Mouse (Mus musculus) ovary, postnatal 14 days (tissue): ENCODE results near the gene Serpine2.

Experiments used
- DNase-seq: peaks from one replicate; pipeline ENCODE4 v3.0.0; 2022; ENCODE audit warnings: low spot score

Serpine2 gene

GRCm38 (mm10) chr1:79861130-79861942 is at the start of gene Serpine2:
TSS of gene Serpine2 (minus strand) at chr1:79861180.
- DNase-seq, result peak; percentile 10

- no peak for DNase-seq
Measured at GRCm38 (mm10) chr1:79907811-79908210, 46.8 kb upstream of the Serpine2 start.

GRCm38 (mm10) chr1:79905241-79905640 is 44.3 kb upstream of the Serpine2 start:
- DNase-seq, result no peak

- DNase-seq, result no peak
Measured at GRCm38 (mm10) chr1:79902901-79903300, 41.9 kb upstream of the Serpine2 start.

- DNase-seq, result no peak
Measured at GRCm38 (mm10) chr1:79882648-79883047, 21.7 kb upstream of the Serpine2 start.

- DNase-seq, result no peak
Measured at GRCm38 (mm10) chr1:79874741-79875140, 13.8 kb upstream of the Serpine2 start.

GRCm38 (mm10) chr1:79860411-79861039 is 455 bp downstream of the Serpine2 start:
- DNase-seq, result no peak

- no peak for DNase-seq
Measured at GRCm38 (mm10) chr1:79859975-79860374, 1.0 kb downstream of the Serpine2 start.

GRCm38 (mm10) chr1:79859026-79859425 is 2.0 kb downstream of the Serpine2 start:
- DNase-seq, result no peak

GRCm38 (mm10) chr1:79858389-79858994 is 2.5 kb downstream of the Serpine2 start:
- DNase-seq, result no peak

- DNase-seq, result no peak
Measured at GRCm38 (mm10) chr1:79857681-79858388, 3.1 kb downstream of the Serpine2 start.

- no peak for DNase-seq
Measured at GRCm38 (mm10) chr1:79856756-79857155, 4.2 kb downstream of the Serpine2 start.

- no peak for DNase-seq
Measured at GRCm38 (mm10) chr1:79853527-79853926, 7.5 kb downstream of the Serpine2 start.

GRCm38 (mm10) chr1:79850341-79850740 is 10.6 kb downstream of the Serpine2 start:
- DNase-seq, result no peak

- no peak for DNase-seq
Measured at GRCm38 (mm10) chr1:79848663-79849062, 12.3 kb downstream of the Serpine2 start.

- DNase-seq, result no peak
Measured at GRCm38 (mm10) chr1:79846891-79847290, 14.1 kb downstream of the Serpine2 start.

GRCm38 (mm10) chr1:79832719-79833404 is 28.1 kb downstream of the Serpine2 start:
- DNase-seq, result no peak

GRCm38 (mm10) chr1:79823951-79824633 is 36.9 kb downstream of the Serpine2 start:
- no peak for DNase-seq

- DNase-seq, result peak; percentile 34
Measured at GRCm38 (mm10) chr1:79822806-79823525, 38.0 kb downstream of the Serpine2 start.

- no peak for DNase-seq
Measured at GRCm38 (mm10) chr1:79819296-79819879, 41.6 kb downstream of the Serpine2 start.
